In genomic region chr3:60575945-60576344, GRCm38 (mm10) we compare ENCODE assay signal across 10 mouse cellular contexts.
A peak's percentile ranks its signal among the peaks of the same experiment; 100 is the strongest.
DNase-seq lines count a peak whose midpoint lies in the region; ATAC-seq and TF ChIP-seq lines count a peak whose summit lies in the region.
"Had no signal": no experiment of that assay in that cellular context is flagged by ENCODE, and none has a peak within 500 bp of the region (broad histone marks: within the 10 kb centered on the region; RNA-seq: fewer than 3 reads in every experiment).

No protein-coding gene starts in this region.

- 6% methylated on average over 2 of the region's 2 CpGs for WGBS in cerebellum, adult 2 months
- WGBS in hindbrain, embryonic 15.5 days: 36% methylated on average over 2 of the region's 2 CpGs
- 69% methylated on average over 2 of the region's 2 CpGs for WGBS in hindbrain, embryonic 11.5 days
- WGBS in liver, embryonic 15.5 days (ENCODE audit: insufficient replicate concordance): 32% methylated on average over 2 of the region's 2 CpGs

- no peak for TF ChIP-seq POLR2A in cerebellum, adult 2 months (IDR thresholded peaks at IDR 0.05; ENCODE audit: borderline replicate concordance, insufficient read depth, low read length)

- H3K4me2 ChIP-seq in hindbrain, embryonic 15.5 days: no peak overlapping the region
- no peak overlapping the region for H3K4me2 ChIP-seq in hindbrain, embryonic 11.5 days (replicated peaks; ENCODE audit: low read depth, low read length)
- H3K4me2 ChIP-seq in liver, embryonic 15.5 days: no peak overlapping the region

- H3K36me3 ChIP-seq in hindbrain, embryonic 15.5 days: no peaks in the 10 kb centered on the region
- H3K36me3 ChIP-seq in hindbrain, embryonic 11.5 days (ENCODE audit: control insufficient read depth, insufficient read depth, low read length): no peaks in the 10 kb centered on the region
- H3K36me3 ChIP-seq in liver, embryonic 15.5 days (replicated peaks): no peaks in the 10 kb centered on the region

- TF ChIP-seq CTCF in cerebellum, adult 2 months (IDR thresholded peaks at IDR 0.05; ENCODE audit: borderline replicate concordance, insufficient read depth, low read depth, low read length): no peak

- peak overlapping the region; percentile 93; the same call in 1 of the 2 replicates for H3K27ac ChIP-seq in cerebellum, adult 2 months (ENCODE audit: insufficient read depth, low read length)
- peak overlapping the region; percentile 34; the same call in 1 of the 2 replicates for H3K27ac ChIP-seq in hindbrain, embryonic 15.5 days (replicated peaks)
- H3K27ac ChIP-seq in hindbrain, embryonic 11.5 days (ENCODE audit: low read depth, low read length): no peak overlapping the region
- peak overlapping the region; percentile 51 for H3K27ac ChIP-seq in liver, embryonic 15.5 days (replicated peaks)

- DNase-seq in cerebellum, adult 2 months: no peak
- DNase-seq in cerebellum, postnatal 25 days: no peak
- no peak for DNase-seq in hindbrain, embryonic 11.5 days (ENCODE audit: low spot score)
- DNase-seq in CD4-positive helper T cell, adult 2 months (ENCODE audit: low read depth, low spot score): peak; percentile 45
- no peak for DNase-seq in frontal cortex, postnatal 36 days (ENCODE audit: low spot score in 2 of 2)
- no peak for DNase-seq in kidney, postnatal 25 days

- no peaks in the 10 kb centered on the region for H3K27me3 ChIP-seq in cerebellum, adult 2 months (ENCODE audit: control insufficient read depth, insufficient read depth, low read length)
- no peaks in the 10 kb centered on the region for H3K27me3 ChIP-seq in hindbrain, embryonic 15.5 days
- H3K27me3 ChIP-seq in hindbrain, embryonic 11.5 days (ENCODE audit: control insufficient read depth, insufficient read depth, low read length): no peaks in the 10 kb centered on the region
- H3K27me3 ChIP-seq in liver, embryonic 15.5 days: no peaks in the 10 kb centered on the region
- H3K27me3 ChIP-seq: megakaryocyte, embryonic 14.5 days had no signal

- H3K4me3 ChIP-seq in cerebellum, adult 2 months (replicated peaks; ENCODE audit: insufficient read depth, low read depth, low read length): no peak overlapping the region
- no peak overlapping the region for H3K4me3 ChIP-seq in hindbrain, embryonic 15.5 days
- no peak overlapping the region for H3K4me3 ChIP-seq in hindbrain, embryonic 11.5 days (ENCODE audit: low read depth, low read length)
- no peak overlapping the region for H3K4me3 ChIP-seq in liver, embryonic 15.5 days (replicated peaks)

- H3K4me1 ChIP-seq in cerebellum, adult 2 months (ENCODE audit: control insufficient read depth, insufficient read depth, low read length): peaks cover 20% of the 10 kb centered on the region; the same call in 1 of the 2 replicates
- H3K4me1 ChIP-seq in hindbrain, embryonic 15.5 days (replicated peaks): peaks cover 21% of the 10 kb centered on the region
- H3K4me1 ChIP-seq in hindbrain, embryonic 11.5 days (replicated peaks; ENCODE audit: control insufficient read depth, insufficient read depth, low read length): no peaks in the 10 kb centered on the region
- H3K4me1 ChIP-seq in liver, embryonic 15.5 days (replicated peaks): peaks cover 75% of the 10 kb centered on the region

- no peaks in the 10 kb centered on the region for H3K9me3 ChIP-seq in hindbrain, embryonic 15.5 days
- H3K9me3 ChIP-seq in hindbrain, embryonic 11.5 days (ENCODE audit: control insufficient read depth, low read length): no peaks in the 10 kb centered on the region
- H3K9me3 ChIP-seq in liver, embryonic 15.5 days (replicated peaks): no peaks in the 10 kb centered on the region
- H3K9me3 ChIP-seq: megakaryocyte, embryonic 14.5 days had no signal

- no peak for ATAC-seq in hindbrain, embryonic 15.5 days (ENCODE audit: low FRiP score, low read depth)
- ATAC-seq in hindbrain, embryonic 11.5 days (ENCODE audit: low FRiP score): no peak
- no peak for ATAC-seq in liver, embryonic 15.5 days (ENCODE audit: insufficient read depth)
- ATAC-seq: forebrain, embryonic 14.5 days had no signal

- H3K9ac ChIP-seq in hindbrain, embryonic 15.5 days: no peak overlapping the region
- H3K9ac ChIP-seq in hindbrain, embryonic 11.5 days (ENCODE audit: low read depth, low read length): no peak overlapping the region
- H3K9ac ChIP-seq in liver, embryonic 15.5 days: no peak overlapping the region
